Mouse (Mus musculus) 3T3-L1 (cell line): ENCODE measurements around the gene Slc25a34.

Experiments used
- DNase-seq: peaks from one replicate; pipeline ENCODE4 v3.0.0-alpha.2; 2015; ENCODE audit warnings: low read depth, low spot score

The Slc25a34 gene

GRCm38 (mm10) chr4:141623666-141624065 lies at the start of gene Slc25a34:
Gene Slc25a34 (minus strand): TSS chr4:141623821.
- peak; percentile 35 for DNase-seq

GRCm38 (mm10) chr4:141672325-141672724 lies 48.7 kb upstream of the Slc25a34 start:
- no peak for DNase-seq

- peak; percentile 58 for DNase-seq
Measured at GRCm38 (mm10) chr4:141671389-141671788, 47.8 kb upstream of the Slc25a34 start.

GRCm38 (mm10) chr4:141669898-141670712 lies 46.5 kb upstream of the Slc25a34 start:
- DNase-seq, result peak; percentile 89

- no peak for DNase-seq
Measured at GRCm38 (mm10) chr4:141664799-141665198, 41.2 kb upstream of the Slc25a34 start, which contains the start of gene Plekhm2. Gene Plekhm2 (minus strand): TSS chr4:141664899.

- DNase-seq, result peak; percentile 51
Measured at GRCm38 (mm10) chr4:141664011-141664745, 40.6 kb upstream of the Slc25a34 start.

- DNase-seq, result peak; percentile 34
Measured at GRCm38 (mm10) chr4:141663122-141663931, 39.7 kb upstream of the Slc25a34 start.

GRCm38 (mm10) chr4:141660884-141661283 lies 37.3 kb upstream of the Slc25a34 start:
- no peak for DNase-seq

- no peak for DNase-seq
Measured at GRCm38 (mm10) chr4:141659739-141660138, 36.1 kb upstream of the Slc25a34 start.

- DNase-seq, result peak; percentile 51
Measured at GRCm38 (mm10) chr4:141658846-141659484, 35.3 kb upstream of the Slc25a34 start.

- no peak for DNase-seq
Measured at GRCm38 (mm10) chr4:141656932-141657331, 33.3 kb upstream of the Slc25a34 start.

GRCm38 (mm10) chr4:141655908-141656608 lies 32.4 kb upstream of the Slc25a34 start:
- no peak for DNase-seq

- DNase-seq, result no peak
Measured at GRCm38 (mm10) chr4:141654509-141654908, 30.9 kb upstream of the Slc25a34 start.

- DNase-seq, result no peak
Measured at GRCm38 (mm10) chr4:141653813-141654212, 30.2 kb upstream of the Slc25a34 start.

- DNase-seq, result no peak
Measured at GRCm38 (mm10) chr4:141653044-141653443, 29.4 kb upstream of the Slc25a34 start.

- no peak for DNase-seq
Measured at GRCm38 (mm10) chr4:141651944-141652343, 28.3 kb upstream of the Slc25a34 start.

- DNase-seq, result no peak
Measured at GRCm38 (mm10) chr4:141651286-141651685, 27.7 kb upstream of the Slc25a34 start.

- no peak for DNase-seq
Measured at GRCm38 (mm10) chr4:141649244-141649643, 25.6 kb upstream of the Slc25a34 start.

- no peak for DNase-seq
Measured at GRCm38 (mm10) chr4:141648262-141648661, 24.6 kb upstream of the Slc25a34 start.

- no peak for DNase-seq
Measured at GRCm38 (mm10) chr4:141647187-141647586, 23.6 kb upstream of the Slc25a34 start.

- DNase-seq, result no peak
Measured at GRCm38 (mm10) chr4:141645988-141646387, 22.4 kb upstream of the Slc25a34 start.
